Mouse (Mus musculus) brain, embryonic 14.5 days (tissue): ENCODE data around the gene Capn15.

Experiments
- CTCF ChIP-seq: fragments of 200-500 bp; IDR thresholded peaks from 2 replicates; pipeline ENCODE4 v1.5.1; 2012; ENCODE audit warnings: inconsistent platforms, mild to moderate bottlenecking, moderate library complexity, borderline replicate concordance; ENCODE audit not compliant: insufficient read depth, insufficient read length; ENCODE audit errors: extremely low read depth
- POLR2A ChIP-seq: fragments of 200-500 bp; IDR thresholded peaks from 2 replicates; pipeline ENCODE4 v1.6.1; 2012; ENCODE audit warnings: mild to moderate bottlenecking, inconsistent platforms, borderline replicate concordance; ENCODE audit not compliant: poor library complexity, insufficient read depth, insufficient read length, severe bottlenecking; ENCODE audit errors: extremely low read depth

GRCm38 (mm10) chr17:25998425-25998824 lies 12.8 kb upstream of the Capn15 start:
- TF ChIP-seq CTCF (no peak), POLR2A (no peak)
